Mouse (Mus musculus) embryonic facial prominence, embryonic 12.5 days (tissue): ENCODE measurements around the gene Ankrd65. TPM values are rescaled to one million over a fixed set of nuclear protein-coding genes. Genes with fewer than 3 reads are reported as not detected.

Experiments used
- ATAC-seq: fragments of 200-750 bp; cut with Nextera tagmentation; 2 replicates; pipeline ENCODE4 v1.8.0; 2017; ENCODE audit not compliant: insufficient number of reproducible peaks, insufficient read depth, low FRiP score, low TSS enrichment
- H3K27ac ChIP-seq: fragments of 300-500 bp; sonication (generic); 2 replicates; pipeline ENCODE4 v1.5.1; 2016; ENCODE audit warnings: mild to moderate bottlenecking
- H3K27me3 ChIP-seq: fragments of 300-500 bp; sonication (generic); 2 replicates; pipeline ENCODE4 v1.6.1; 2016; ENCODE audit warnings: mild to moderate bottlenecking, moderate library complexity
- H3K36me3 ChIP-seq: fragments of 300-500 bp; sonication (generic); 2 replicates; pipeline ENCODE4 v1.6.1; 2016; ENCODE audit warnings: mild to moderate bottlenecking
- H3K4me1 ChIP-seq: fragments of 300-500 bp; sonication (generic); 2 replicates; pipeline ENCODE4 v1.6.1; 2016
- H3K4me2 ChIP-seq: fragments of 300-500 bp; sonication (generic); replicated peaks from 2 replicates; pipeline ENCODE4 v1.6.1; 2016; ENCODE audit warnings: mild to moderate bottlenecking, moderate library complexity
- H3K4me3 ChIP-seq: fragments of 300-500 bp; sonication (generic); 2 replicates; pipeline ENCODE4 v1.5.1; 2016; ENCODE audit warnings: mild to moderate bottlenecking
- H3K9ac ChIP-seq: fragments of 300-500 bp; sonication (generic); 2 replicates; pipeline ENCODE4 v1.6.1; 2016; ENCODE audit warnings: mild to moderate bottlenecking, moderate library complexity
- H3K9me3 ChIP-seq: fragments of 300-500 bp; sonication (generic); 2 replicates; pipeline ENCODE4 v1.6.1; 2016; ENCODE audit warnings: mild to moderate bottlenecking, moderate library complexity
- WGBS: fragments of 180-500 bp; shearing (Covaris S2); methylation state at CpG from one replicate; pipeline ENCODE4 v1.1.7; 2016; 5-methylcytosine and 5-hydroxymethylcytosine counted together
- polyA plus RNA-seq: library from polyadenylated mRNA; unstranded; fragments of >200 nt; fragmentation: Nextera tagmentation; extraction: Ambion mirVana; gene quantifications from 2 replicates; pipeline ENCODE4 v1.2.1, GENCODE M21; 2016

The Ankrd65 gene
- polyA plus RNA-seq, 1 experiment from 2014 or later: not detected

- Histone ChIP-seq H3K27me3 (no peaks in the 10 kb centered on the region), H3K36me3 (peaks cover 4% of the 10 kb centered on the region; the same call in 1 of the 2 replicates), H3K4me3 (peak overlapping the region; percentile 97), H3K4me2 (peak overlapping the region; percentile 91), H3K9me3 (no peaks in the 10 kb centered on the region), H3K9ac (peak overlapping the region; percentile 84), H3K4me1 (peaks cover 19% of the 10 kb centered on the region), H3K27ac (peak overlapping the region; percentile 46; the same call in 1 of the 2 replicates)
- ATAC-seq: no peak
- 4% methylated on average over 28 of the region's 28 CpGs for WGBS
These were observed 28.7 kb upstream of the Ankrd65 start for GRCm38 (mm10) chr4:155761356-155762099.

DNA sequence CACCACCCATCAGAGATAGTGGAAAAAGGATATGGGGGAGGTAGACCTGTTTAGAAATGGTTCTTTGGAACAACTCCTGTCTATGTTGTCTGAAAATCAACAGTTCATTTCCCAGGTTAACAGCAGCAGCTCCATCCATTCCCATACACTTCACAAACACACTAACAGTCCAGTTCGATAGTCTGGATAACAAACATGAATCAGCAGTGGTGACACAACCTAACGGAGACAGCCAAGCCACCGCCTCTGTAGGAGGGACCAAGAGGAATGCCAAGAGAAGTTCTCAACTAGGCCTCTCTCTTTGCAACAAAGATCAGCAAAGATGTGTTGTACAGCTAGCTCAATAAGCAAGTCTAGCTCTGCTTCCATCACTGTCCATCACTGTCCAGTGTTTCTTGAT, 27.9 kb upstream of the Ankrd65 start:
- Histone ChIP-seq H3K9me3 (no peaks in the 10 kb centered on the region), H3K4me2 (no peak overlapping the region), H3K4me3 (no peak overlapping the region), H3K27ac (no peak overlapping the region), H3K9ac (no peak overlapping the region), H3K27me3 (no peaks in the 10 kb centered on the region), H3K36me3 (no peaks in the 10 kb centered on the region), H3K4me1 (peaks cover 19% of the 10 kb centered on the region)
- WGBS: 85% methylated on average over 3 of the region's 3 CpGs
- ATAC-seq: no peak

DNA sequence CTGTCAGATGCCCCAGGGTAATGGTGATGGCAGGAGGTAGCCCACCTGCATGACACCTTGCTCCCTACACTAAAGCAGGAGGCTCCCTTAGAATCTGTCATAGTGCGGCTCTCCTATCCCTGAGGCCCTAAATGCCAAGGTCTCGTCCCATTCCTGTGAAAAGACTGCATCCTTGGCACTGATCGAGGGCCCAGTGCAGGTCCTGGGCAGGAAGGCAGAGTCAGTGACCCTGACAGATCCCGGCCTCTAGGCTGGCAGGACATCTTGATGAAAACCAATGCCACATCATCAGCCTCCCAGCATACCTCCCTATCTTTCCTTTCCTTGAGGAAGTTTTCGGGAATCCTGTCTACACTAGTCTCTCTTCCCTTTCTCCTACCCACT, 20.8 kb upstream of the Ankrd65 start:
- Histone ChIP-seq H3K4me1 (peaks cover 14% of the 10 kb centered on the region), H3K36me3 (no peaks in the 10 kb centered on the region), H3K27me3 (peaks cover 19% of the 10 kb centered on the region), H3K4me2 (peak overlapping the region; percentile 83), H3K9ac (peak overlapping the region; percentile 77; the same call in 1 of the 2 replicates), H3K27ac (peak overlapping the region; percentile 64; the same call in 1 of the 2 replicates), H3K4me3 (peak overlapping the region; percentile 52), H3K9me3 (no peaks in the 10 kb centered on the region)
- no peak for ATAC-seq
- WGBS: 58% methylated on average over 5 of the region's 5 CpGs

- H3K9ac ChIP-seq: peak overlapping the region; percentile 77
- peaks cover 19% of the 10 kb centered on the region for H3K27me3 ChIP-seq
- H3K4me1 ChIP-seq: peaks cover 14% of the 10 kb centered on the region
- peak; percentile 74 for ATAC-seq
- peak overlapping the region; percentile 64 for H3K27ac ChIP-seq
- no peaks in the 10 kb centered on the region for H3K9me3 ChIP-seq
- H3K4me3 ChIP-seq: peak overlapping the region; percentile 52
- peak overlapping the region; percentile 83 for H3K4me2 ChIP-seq
- no peaks in the 10 kb centered on the region for H3K36me3 ChIP-seq
- under 1% methylated on average over 39 of the region's 39 CpGs for WGBS
These were observed 20.2 kb upstream of the Ankrd65 start for GRCm38 (mm10) chr4:155769880-155770512.

GRCm38 (mm10) chr4:155770626-155771025, 19.6 kb upstream of the Ankrd65 start:
- no peak for ATAC-seq
- Histone ChIP-seq H3K9ac (peak overlapping the region; percentile 77), H3K27ac (peak overlapping the region; percentile 64; the same call in 1 of the 2 replicates), H3K27me3 (peaks cover 19% of the 10 kb centered on the region), H3K36me3 (no peaks in the 10 kb centered on the region), H3K9me3 (no peaks in the 10 kb centered on the region), H3K4me1 (peaks cover 17% of the 10 kb centered on the region), H3K4me2 (peak overlapping the region; percentile 83), H3K4me3 (peak overlapping the region; percentile 52)
- 46% methylated on average over 24 of the region's 24 CpGs for WGBS

DNA sequence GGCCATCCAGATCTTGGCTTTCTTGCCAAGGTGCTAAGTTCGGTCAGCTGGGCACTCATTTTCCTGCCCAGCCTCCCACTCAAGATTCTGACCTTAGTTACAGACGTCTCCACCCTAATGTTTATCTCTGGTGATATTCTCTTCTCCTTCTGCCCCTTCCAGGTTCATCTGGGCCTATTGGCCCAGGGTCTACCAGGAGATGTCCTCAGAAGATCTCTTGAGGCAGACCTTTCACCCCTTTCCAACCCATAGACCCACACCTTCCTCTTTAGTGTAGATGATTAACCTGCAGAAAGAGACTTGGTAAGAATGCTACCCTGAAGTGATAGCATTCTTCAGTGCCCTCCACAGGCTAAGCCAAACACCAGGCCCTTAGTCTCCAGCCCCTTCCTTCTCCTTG, 18.5 kb upstream of the Ankrd65 start:
- no peaks in the 10 kb centered on the region for H3K36me3 ChIP-seq
- no peak overlapping the region for H3K9ac ChIP-seq
- ATAC-seq: no peak
- no peak overlapping the region for H3K4me2 ChIP-seq
- H3K4me3 ChIP-seq: no peak overlapping the region
- H3K4me1 ChIP-seq: peaks cover 17% of the 10 kb centered on the region
- peaks cover 19% of the 10 kb centered on the region for H3K27me3 ChIP-seq
- no peaks in the 10 kb centered on the region for H3K9me3 ChIP-seq
- WGBS: 73% methylated on average over 2 of the region's 2 CpGs
- no peak overlapping the region for H3K27ac ChIP-seq

- peaks cover 17% of the 10 kb centered on the region for H3K4me1 ChIP-seq
- no peak overlapping the region for H3K9ac ChIP-seq
- H3K4me3 ChIP-seq: no peak overlapping the region
- no peak for ATAC-seq
- 85% methylated on average over 13 of the region's 13 CpGs for WGBS
- no peaks in the 10 kb centered on the region for H3K9me3 ChIP-seq
- H3K27me3 ChIP-seq: peaks cover 19% of the 10 kb centered on the region
- H3K27ac ChIP-seq: no peak overlapping the region
- no peak overlapping the region for H3K4me2 ChIP-seq
- no peaks in the 10 kb centered on the region for H3K36me3 ChIP-seq
These were observed 17.5 kb upstream of the Ankrd65 start for GRCm38 (mm10) chr4:155772786-155773185.

DNA sequence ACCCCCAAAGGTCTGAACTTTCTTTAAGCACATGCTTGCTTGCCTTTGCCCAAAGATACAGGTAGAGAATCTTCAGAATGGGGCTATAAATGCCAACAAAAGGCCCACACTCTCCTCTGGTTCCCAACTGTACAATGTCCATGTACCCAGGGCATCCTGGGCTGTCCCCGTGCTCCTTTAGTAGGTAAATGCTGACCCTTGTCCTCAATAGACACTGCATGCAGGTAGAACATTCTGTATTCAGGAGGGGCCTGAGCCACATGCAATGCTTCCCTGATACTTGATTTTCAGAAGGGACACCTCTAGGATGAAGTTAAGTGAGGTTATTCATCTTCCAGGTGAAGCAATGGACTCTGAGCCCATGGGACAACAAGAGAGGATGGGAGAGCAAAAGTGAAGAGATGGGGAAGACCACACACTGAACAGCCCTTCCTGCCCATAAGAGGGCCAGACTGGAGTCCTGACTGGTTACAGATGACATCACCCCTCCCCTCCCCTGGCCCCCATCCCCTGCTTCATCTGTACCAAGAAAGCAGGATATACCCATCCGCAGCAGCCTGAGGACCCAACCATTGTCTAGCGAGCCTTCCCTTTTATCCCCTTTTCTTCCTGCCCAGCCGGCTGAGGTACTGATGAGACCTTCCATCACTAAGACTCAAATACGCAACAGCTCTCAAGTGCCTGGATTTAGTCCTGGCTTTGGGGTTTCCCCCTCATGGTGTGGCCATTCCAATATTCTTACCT, 16.7 kb upstream of the Ankrd65 start:
- Histone ChIP-seq H3K9me3 (no peaks in the 10 kb centered on the region), H3K4me3 (peak overlapping the region; percentile 38), H3K4me2 (peak overlapping the region; percentile 81), H3K9ac (0 out of 2 replicates have a peak overlapping the region, but pooled peaks have one; percentile 47), H3K4me1 (peaks cover 17% of the 10 kb centered on the region), H3K27me3 (peaks cover 19% of the 10 kb centered on the region), H3K27ac (no peak overlapping the region), H3K36me3 (no peaks in the 10 kb centered on the region)
- WGBS: 39% methylated on average over 5 of the region's 5 CpGs
- no peak for ATAC-seq

- H3K4me1 ChIP-seq: peaks cover 17% of the 10 kb centered on the region
- H3K27me3 ChIP-seq: peaks cover 19% of the 10 kb centered on the region
- peak; percentile 67 for ATAC-seq
- 1% methylated on average over 35 of the region's 35 CpGs for WGBS
- H3K4me3 ChIP-seq: peak within 1 kb of the TSS; percentile 38
- peak within 1 kb of the TSS; percentile 81 for H3K4me2 ChIP-seq
- peak within 1 kb of the TSS; percentile 67 for H3K27ac ChIP-seq
- peak within 1 kb of the TSS; percentile 47; the same call in 1 of the 2 replicates for H3K9ac ChIP-seq
- no peaks in the 10 kb centered on the region for H3K36me3 ChIP-seq
- no peaks in the 10 kb centered on the region for H3K9me3 ChIP-seq
These were observed 15.9 kb upstream of the Ankrd65 start, which contains the start of gene Vwa1 for GRCm38 (mm10) chr4:155774280-155774754. TSS of gene Vwa1 (minus strand) at chr4:155774698.

GRCm38 (mm10) chr4:155774971-155775740, 15.1 kb upstream of the Ankrd65 start:
- ATAC-seq: 0 out of 2 replicates have a peak, but pooled peaks have one; percentile 7
- peak overlapping the region; percentile 81 for H3K4me2 ChIP-seq
- H3K9ac ChIP-seq: no peak overlapping the region
- H3K27ac ChIP-seq: peak overlapping the region; percentile 67
- peak overlapping the region; percentile 38 for H3K4me3 ChIP-seq
- WGBS: 58% methylated on average over 9 of the region's 9 CpGs
- no peaks in the 10 kb centered on the region for H3K36me3 ChIP-seq
- no peaks in the 10 kb centered on the region for H3K9me3 ChIP-seq
- H3K4me1 ChIP-seq: peaks cover 17% of the 10 kb centered on the region
- peaks cover 19% of the 10 kb centered on the region for H3K27me3 ChIP-seq

- H3K4me1 ChIP-seq: peaks cover 14% of the 10 kb centered on the region
- H3K27me3 ChIP-seq: peaks cover 19% of the 10 kb centered on the region
- 77% methylated on average over 3 of the region's 3 CpGs for WGBS
These were observed 14.4 kb upstream of the Ankrd65 start for GRCm38 (mm10) chr4:155775855-155776254.

More at GRCm38 (mm10) chr4:155775855-155776254, 14.4 kb upstream of the Ankrd65 start:
- no peak overlapping the region for H3K4me2 ChIP-seq
- no peaks in the 10 kb centered on the region for H3K36me3 ChIP-seq
- no peak overlapping the region for H3K4me3 ChIP-seq
- ATAC-seq: no peak
- 0 out of 2 replicates have a peak overlapping the region, but pooled peaks have one; percentile 17 for H3K27ac ChIP-seq
- H3K9me3 ChIP-seq: no peaks in the 10 kb centered on the region
- H3K9ac ChIP-seq: no peak overlapping the region
